ENCODE assay signal across 11 mouse cellular contexts in genomic region chr8:105169582-105169981, GRCm38 (mm10). TPM values are rescaled to one million over a fixed set of nuclear protein-coding genes. Genes with fewer than 3 reads are reported as not detected.
A peak's percentile ranks its signal among the peaks of the same experiment; 100 is the strongest.
DNase-seq lines count a peak whose midpoint lies in the region; ATAC-seq lines count a peak whose summit lies in the region.
"Had no signal": no experiment of that assay in that cellular context is flagged by ENCODE, and none has a peak within 500 bp of the region (broad histone marks: within the 10 kb centered on the region; RNA-seq: fewer than 3 reads in every experiment).

No protein-coding gene starts in this region.

- peak overlapping the region; percentile 62 for H3K4me2 ChIP-seq in kidney, embryonic 15.5 days
- peak overlapping the region; percentile 72 for H3K4me2 ChIP-seq in embryonic facial prominence, embryonic 13.5 days
- H3K4me2 ChIP-seq in liver, embryonic 15.5 days = peak overlapping the region; percentile 79; the same call in 1 of the 2 replicates

- no peaks in the 10 kb centered on the region for H3K9me3 ChIP-seq in kidney, embryonic 15.5 days (replicated peaks)
- no peaks in the 10 kb centered on the region for H3K9me3 ChIP-seq in embryonic facial prominence, embryonic 13.5 days
- no peaks in the 10 kb centered on the region for H3K9me3 ChIP-seq in liver, embryonic 15.5 days (replicated peaks)
- H3K9me3 ChIP-seq: liver, embryonic 13.5 days; neural tube, embryonic 12.5 days had no signal

- H3K4me3 ChIP-seq in kidney, embryonic 15.5 days (replicated peaks) = peak overlapping the region; percentile 93
- peak overlapping the region; percentile 90; the same call in 1 of the 2 replicates for H3K4me3 ChIP-seq in embryonic facial prominence, embryonic 13.5 days
- no peak overlapping the region for H3K4me3 ChIP-seq in liver, embryonic 15.5 days (replicated peaks)

- H3K27ac ChIP-seq in kidney, embryonic 15.5 days = no peak overlapping the region
- H3K27ac ChIP-seq in embryonic facial prominence, embryonic 13.5 days = peak overlapping the region; percentile 100
- H3K27ac ChIP-seq in liver, embryonic 15.5 days (replicated peaks) = no peak overlapping the region
- H3K27ac ChIP-seq: liver, embryonic 13.5 days had no signal

- H3K27me3 ChIP-seq in kidney, embryonic 15.5 days = no peaks in the 10 kb centered on the region
- no peaks in the 10 kb centered on the region for H3K27me3 ChIP-seq in embryonic facial prominence, embryonic 13.5 days
- peaks cover 57% of the 10 kb centered on the region for H3K27me3 ChIP-seq in liver, embryonic 15.5 days
- H3K27me3 ChIP-seq: neural tube, embryonic 12.5 days had no signal

- 37% methylated on average over 3 of the region's 3 CpGs for WGBS in kidney, embryonic 15.5 days
- WGBS in embryonic facial prominence, embryonic 13.5 days = 36% methylated on average over 3 of the region's 3 CpGs
- 38% methylated on average over 3 of the region's 3 CpGs for WGBS in liver, embryonic 15.5 days (ENCODE audit: insufficient replicate concordance)

- no peak for ATAC-seq in kidney, embryonic 15.5 days (replicated peaks; ENCODE audit: low FRiP score)
- ATAC-seq in embryonic facial prominence, embryonic 13.5 days (ENCODE audit: insufficient number of reproducible peaks, insufficient read depth, low FRiP score, low TSS enrichment, low read depth) = no peak
- no peak for ATAC-seq in liver, embryonic 15.5 days (ENCODE audit: insufficient read depth)

- peaks cover 32% of the 10 kb centered on the region for H3K4me1 ChIP-seq in kidney, embryonic 15.5 days
- peaks cover 40% of the 10 kb centered on the region for H3K4me1 ChIP-seq in embryonic facial prominence, embryonic 13.5 days
- peaks cover 20% of the 10 kb centered on the region for H3K4me1 ChIP-seq in liver, embryonic 15.5 days (replicated peaks)

- peak; percentile 26 for DNase-seq in adrenal gland, postnatal 14 days
- DNase-seq in adrenal gland, adult 2 months = no peak
- DNase-seq in kidney, postnatal 10 days = no peak
- DNase-seq in urinary bladder, postnatal 4 days (ENCODE audit: low spot score in 2 of 2) = no peak
- no peak for DNase-seq in layer of hippocampus, postnatal 10 days (ENCODE audit: low spot score in 2 of 2)

- peaks cover 2% of the 10 kb centered on the region; the same call in 1 of the 2 replicates for H3K36me3 ChIP-seq in kidney, embryonic 15.5 days
- H3K36me3 ChIP-seq in embryonic facial prominence, embryonic 13.5 days = no peaks in the 10 kb centered on the region
- no peaks in the 10 kb centered on the region for H3K36me3 ChIP-seq in liver, embryonic 15.5 days (replicated peaks)
- H3K36me3 ChIP-seq: liver, embryonic 13.5 days; neural tube, embryonic 12.5 days had no signal

- H3K9ac ChIP-seq in kidney, embryonic 15.5 days = no peak overlapping the region
- H3K9ac ChIP-seq in embryonic facial prominence, embryonic 13.5 days = peak overlapping the region; percentile 99; the same call in 1 of the 2 replicates
- no peak overlapping the region for H3K9ac ChIP-seq in liver, embryonic 15.5 days

RNA-seq across cellular contexts. Expression of gene Cbfb, which starts 0.9 kb away (rescaled TPM):
- total RNA-seq in adrenal gland, postnatal 14 days (2021) = 58.4 and 60.1 TPM in 2 replicates
- total RNA-seq in adrenal gland, adult 2 months (2021) = 10 to 100 TPM; 68.2 to 80.0 TPM
- 9.3 and 14.3 TPM in 2 replicates for polyA plus RNA-seq in adrenal gland, adult 2 months (2012; rRNA removed)
- polyA plus RNA-seq in kidney, embryonic 15.5 days (2015; fragmentation: Nextera tagmentation; extraction: Ambion mirVana) = 67.7 and 73.2 TPM in 2 replicates
- polyA plus RNA-seq in embryonic facial prominence, embryonic 13.5 days (2015; fragmentation: Nextera tagmentation; extraction: Ambion mirVana) = 102 and 118 TPM in 2 replicates
- 6.5 and 7.0 TPM in 2 replicates for polyA plus RNA-seq in liver, embryonic 15.5 days (2015; fragmentation: Nextera tagmentation; extraction: Ambion mirVana)
- total RNA-seq in layer of hippocampus, postnatal 10 days (2021) = 10 to 100 TPM; 32.1 to 35.7 TPM

RNA-seq across cellular contexts. Expression of gene Ces4a, which starts 38.0 kb away (rescaled TPM):
- not detected in 2 replicates for total RNA-seq in adrenal gland, postnatal 14 days (2021)
- total RNA-seq in adrenal gland, adult 2 months (2021) = under 1 TPM in 1 of 2 experiments, not detected in 1; 0.12 TPM
- 0.11 and 0.18 TPM in 2 replicates for polyA plus RNA-seq in adrenal gland, adult 2 months (2012; rRNA removed)
- not detected in 2 replicates for polyA plus RNA-seq in kidney, embryonic 15.5 days (2015; fragmentation: Nextera tagmentation; extraction: Ambion mirVana)
- polyA plus RNA-seq in embryonic facial prominence, embryonic 13.5 days (2015; fragmentation: Nextera tagmentation; extraction: Ambion mirVana) = 0.18 TPM in 1 of 2 replicates, not detected in the other
- not detected in 2 replicates for polyA plus RNA-seq in liver, embryonic 15.5 days (2015; fragmentation: Nextera tagmentation; extraction: Ambion mirVana)
- total RNA-seq in layer of hippocampus, postnatal 10 days (2021) = not detected
- polyA plus RNA-seq: liver, embryonic 13.5 days; neural tube, embryonic 12.5 days; small intestine, adult 2 months had no signal

RNA-seq across cellular contexts. Expression of gene D230025D16Rik, which starts 55.4 kb away (rescaled TPM):
- total RNA-seq in adrenal gland, postnatal 14 days (2021) = 34.9 and 38.7 TPM in 2 replicates
- 10 to 100 TPM; 20.9 to 30.6 TPM for total RNA-seq in adrenal gland, adult 2 months (2021)
- 19.3 and 21.5 TPM in 2 replicates for polyA plus RNA-seq in adrenal gland, adult 2 months (2012; rRNA removed)
- 23.8 and 25.2 TPM in 2 replicates for polyA plus RNA-seq in kidney, embryonic 15.5 days (2015; fragmentation: Nextera tagmentation; extraction: Ambion mirVana)
- polyA plus RNA-seq in embryonic facial prominence, embryonic 13.5 days (2015; fragmentation: Nextera tagmentation; extraction: Ambion mirVana) = 24.5 and 26.6 TPM in 2 replicates
- 16.9 and 20.3 TPM in 2 replicates for polyA plus RNA-seq in liver, embryonic 15.5 days (2015; fragmentation: Nextera tagmentation; extraction: Ambion mirVana)
- 10 to 100 TPM; 24.5 to 26.6 TPM for total RNA-seq in layer of hippocampus, postnatal 10 days (2021)
